In genomic region chr15:22152678-22153077, GRCm38 (mm10) we compare ENCODE assay signal across 21 mouse cellular contexts.
A peak's percentile ranks its signal among the peaks of the same experiment; 100 is the strongest.
DNase-seq lines count a peak whose midpoint lies in the region; ATAC-seq lines count a peak whose summit lies in the region.
"Had no signal": no experiment of that assay in that cellular context is flagged by ENCODE, and none has a peak within 500 bp of the region (broad histone marks: within the 10 kb centered on the region; RNA-seq: fewer than 3 reads in every experiment).

No protein-coding gene starts in this region.

- H3K36me3 ChIP-seq in neural tube, embryonic 14.5 days (ENCODE audit: control insufficient read depth, insufficient read depth, low read length): no peaks in the 10 kb centered on the region
- no peaks in the 10 kb centered on the region for H3K36me3 ChIP-seq in neural tube, embryonic 15.5 days
- no peaks in the 10 kb centered on the region for H3K36me3 ChIP-seq in forebrain, embryonic 13.5 days (ENCODE audit: poor library complexity, severe bottlenecking)
- H3K36me3 ChIP-seq in midbrain, embryonic 13.5 days: no peaks in the 10 kb centered on the region
- H3K36me3 ChIP-seq: embryonic facial prominence, embryonic 15.5 days; heart, embryonic 10.5 days; hindbrain, embryonic 12.5 days had no signal

- H3K4me1 ChIP-seq in neural tube, embryonic 14.5 days (ENCODE audit: control insufficient read depth, insufficient read depth, low read length): no peaks in the 10 kb centered on the region
- H3K4me1 ChIP-seq in neural tube, embryonic 15.5 days: no peaks in the 10 kb centered on the region
- H3K4me1 ChIP-seq in forebrain, embryonic 13.5 days: peaks cover 10% of the 10 kb centered on the region
- H3K4me1 ChIP-seq in midbrain, embryonic 13.5 days (replicated peaks): 0 out of 2 replicates have a peak, but pooled peaks cover 2% of the 10 kb centered on the region
- H3K4me1 ChIP-seq: embryonic facial prominence, embryonic 15.5 days; heart, embryonic 10.5 days; hindbrain, embryonic 12.5 days had no signal

- ATAC-seq in neural tube, embryonic 14.5 days (ENCODE audit: low read depth): 0 out of 2 replicates have a peak, but pooled peaks have one; percentile 24
- ATAC-seq in neural tube, embryonic 15.5 days (ENCODE audit: low FRiP score): no peak
- ATAC-seq in forebrain, embryonic 13.5 days: peak; percentile 31; the same call in 1 of the 2 replicates
- ATAC-seq in midbrain, embryonic 13.5 days: peak; percentile 55; the same call in 1 of the 2 replicates
- ATAC-seq: hindbrain, embryonic 16.5 days; inflammation-experienced regulatory T-cells, adult 6 months had no signal

- no peak overlapping the region for H3K4me3 ChIP-seq in neural tube, embryonic 14.5 days (ENCODE audit: low read depth, low read length)
- no peak overlapping the region for H3K4me3 ChIP-seq in neural tube, embryonic 15.5 days (replicated peaks)
- no peak overlapping the region for H3K4me3 ChIP-seq in forebrain, embryonic 13.5 days
- no peak overlapping the region for H3K4me3 ChIP-seq in midbrain, embryonic 13.5 days (replicated peaks)
- H3K4me3 ChIP-seq: embryonic facial prominence, embryonic 15.5 days; erythroblast, embryonic 14.5 days; heart, embryonic 10.5 days; hindbrain, embryonic 12.5 days had no signal

- 28% methylated on average over 1 of the region's 1 CpGs for WGBS in neural tube, embryonic 14.5 days
- WGBS in neural tube, embryonic 15.5 days: 36% methylated on average over 1 of the region's 1 CpGs
- WGBS in forebrain, embryonic 13.5 days: 8% methylated on average over 1 of the region's 1 CpGs
- 30% methylated on average over 1 of the region's 1 CpGs for WGBS in midbrain, embryonic 13.5 days

- H3K27me3 ChIP-seq in neural tube, embryonic 14.5 days (ENCODE audit: control insufficient read depth, insufficient read depth, low read length): no peaks in the 10 kb centered on the region
- H3K27me3 ChIP-seq in neural tube, embryonic 15.5 days (replicated peaks): no peaks in the 10 kb centered on the region
- no peaks in the 10 kb centered on the region for H3K27me3 ChIP-seq in forebrain, embryonic 13.5 days
- H3K27me3 ChIP-seq in midbrain, embryonic 13.5 days: no peaks in the 10 kb centered on the region
- H3K27me3 ChIP-seq: embryonic facial prominence, embryonic 15.5 days; hindbrain, embryonic 12.5 days had no signal

- no peak overlapping the region for H3K9ac ChIP-seq in neural tube, embryonic 14.5 days (replicated peaks; ENCODE audit: low read depth, low read length)
- H3K9ac ChIP-seq in neural tube, embryonic 15.5 days (replicated peaks): no peak overlapping the region
- no peak overlapping the region for H3K9ac ChIP-seq in forebrain, embryonic 13.5 days
- H3K9ac ChIP-seq in midbrain, embryonic 13.5 days (replicated peaks): no peak overlapping the region
- H3K9ac ChIP-seq: embryonic facial prominence, embryonic 15.5 days; hindbrain, embryonic 12.5 days had no signal

- no peak for DNase-seq in gastrocnemius, postnatal 4 days (ENCODE audit: low spot score in 2 of 2)
- DNase-seq in ovary, adult 18-20 months (ENCODE audit: low spot score): no peak
- DNase-seq in frontal cortex, postnatal 25 days (ENCODE audit: low spot score in 2 of 2): no peak
- DNase-seq: adrenal gland, adult 2 months; adrenal gland, postnatal 25 days; cerebellum, adult 2 months; cerebellum, postnatal 10 days; gastrocnemius, postnatal 36 days; heart, adult 18-20 months; heart, postnatal 10 days; heart, postnatal 4 days had no signal

- no peak overlapping the region for H3K27ac ChIP-seq in neural tube, embryonic 14.5 days (ENCODE audit: low read depth, low read length)
- H3K27ac ChIP-seq in neural tube, embryonic 15.5 days (replicated peaks): no peak overlapping the region
- no peak overlapping the region for H3K27ac ChIP-seq in forebrain, embryonic 13.5 days
- no peak overlapping the region; the same call in 1 of the 2 replicates for H3K27ac ChIP-seq in midbrain, embryonic 13.5 days
- H3K27ac ChIP-seq: embryonic facial prominence, embryonic 15.5 days; heart, embryonic 10.5 days; hindbrain, embryonic 12.5 days had no signal

- H3K4me2 ChIP-seq in neural tube, embryonic 14.5 days (ENCODE audit: low read depth, low read length): no peak overlapping the region
- H3K4me2 ChIP-seq in neural tube, embryonic 15.5 days: no peak overlapping the region
- no peak overlapping the region for H3K4me2 ChIP-seq in forebrain, embryonic 13.5 days
- H3K4me2 ChIP-seq in midbrain, embryonic 13.5 days (replicated peaks): no peak overlapping the region
- H3K4me2 ChIP-seq: embryonic facial prominence, embryonic 15.5 days; hindbrain, embryonic 12.5 days had no signal

- H3K9me3 ChIP-seq in neural tube, embryonic 14.5 days (ENCODE audit: control insufficient read depth, low read length): no peaks in the 10 kb centered on the region
- no peaks in the 10 kb centered on the region for H3K9me3 ChIP-seq in neural tube, embryonic 15.5 days (replicated peaks)
- H3K9me3 ChIP-seq in forebrain, embryonic 13.5 days (replicated peaks): no peaks in the 10 kb centered on the region
- no peaks in the 10 kb centered on the region for H3K9me3 ChIP-seq in midbrain, embryonic 13.5 days
- H3K9me3 ChIP-seq: embryonic facial prominence, embryonic 15.5 days; heart, embryonic 10.5 days; hindbrain, embryonic 12.5 days had no signal
